Mouse (Mus musculus): ENCODE measurements around the gene Gm44511. TPM values are rescaled to one million over a fixed set of nuclear protein-coding genes. Genes with fewer than 3 reads are reported as not detected.
"Not testable (repeated sequence)": the region's sequence is repeated elsewhere in the genome, so short reads cannot be mapped to it uniquely, and the experiment has no call there.

Gm44511 gene
- polyA plus RNA-seq, 3 experiments from 2014 or later = not detected

- ATAC-seq = not testable (repeated sequence)
Measured at GRCm38 (mm10) chr6:128840669-128841068, 14.6 kb upstream of the Gm44511 start.

GRCm38 (mm10) chr6:128839921-128840320, 13.8 kb upstream of the Gm44511 start:
- ATAC-seq = no peak

- peak; percentile 25 for ATAC-seq
Measured at GRCm38 (mm10) chr6:128839266-128839771, 13.2 kb upstream of the Gm44511 start.

- ATAC-seq = peak; percentile 24
Measured at GRCm38 (mm10) chr6:128838342-128839265, 12.5 kb upstream of the Gm44511 start.

GRCm38 (mm10) chr6:128837454-128838341, 11.6 kb upstream of the Gm44511 start:
- ATAC-seq = no peak

GRCm38 (mm10) chr6:128836955-128837334, 10.8 kb upstream of the Gm44511 start:
- no peak for ATAC-seq

GRCm38 (mm10) chr6:128836191-128836954, 10.3 kb upstream of the Gm44511 start:
- peak; percentile 39 for ATAC-seq

GRCm38 (mm10) chr6:128835571-128835970, 9.5 kb upstream of the Gm44511 start:
- ATAC-seq = no peak

GRCm38 (mm10) chr6:128833046-128833445, 6.9 kb upstream of the Gm44511 start:
- ATAC-seq = no peak

- ATAC-seq = no peak
Measured at GRCm38 (mm10) chr6:128829837-128830236, 3.7 kb upstream of the Gm44511 start.

GRCm38 (mm10) chr6:128826781-128827180, 666 bp upstream of the Gm44511 start:
- ATAC-seq = no peak

- no peak for ATAC-seq
Measured at GRCm38 (mm10) chr6:128818083-128818802, 7.9 kb downstream of the Gm44511 start.

- peak; percentile 72 for ATAC-seq
Measured at GRCm38 (mm10) chr6:128808532-128808931, 17.6 kb downstream of the Gm44511 start.

GRCm38 (mm10) chr6:128807021-128807420, 19.1 kb downstream of the Gm44511 start:
- ATAC-seq = no peak

GRCm38 (mm10) chr6:128804823-128805640, 21.1 kb downstream of the Gm44511 start:
- peak; percentile 33 for ATAC-seq

GRCm38 (mm10) chr6:128802999-128803857, 22.9 kb downstream of the Gm44511 start:
- peak; percentile 85 for ATAC-seq

GRCm38 (mm10) chr6:128802557-128802956, 23.6 kb downstream of the Gm44511 start:
- ATAC-seq = no peak

GRCm38 (mm10) chr6:128800696-128801095, 25.4 kb downstream of the Gm44511 start:
- not testable (repeated sequence) for ATAC-seq

- ATAC-seq = no peak
Measured at GRCm38 (mm10) chr6:128799896-128800270, 26.2 kb downstream of the Gm44511 start.
